Mouse (Mus musculus) layer of hippocampus, adult 2 months (tissue): ENCODE measurements around the gene Aqp3. TPM values are rescaled to one million over a fixed set of nuclear protein-coding genes. Genes with fewer than 3 reads are reported as not detected.
A peak's percentile ranks its signal among the peaks of the same experiment; 100 is the strongest.

Experiments used
- DNase-seq, 2 experiments: peaks; one replicate each; pipeline ENCODE4 v3.0.0; 2022; ENCODE audit warnings: low spot score in 2 of 2
- H3K27ac ChIP-seq: fragments of 200-600 bp; 2 replicates; pipeline ENCODE4 v1.8.1; 2022
- H3K4me3 ChIP-seq: fragments of 200-600 bp; 2 replicates; pipeline ENCODE4 v1.8.1; 2022; ENCODE audit warnings: mild to moderate bottlenecking
- CTCF ChIP-seq: fragments of 200-600 bp; conservative IDR thresholded peaks from 2 replicates; pipeline ENCODE4 v1.8.1; 2022; ENCODE audit warnings: antibody characterized with exemption, mild to moderate bottlenecking, moderate library complexity
- long read RNA-seq, 2 experiments: library from polyadenylated mRNA; stranded (forward); transcript quantifications; one replicate each; pipeline ENCODE4 v2.0.0; 2021; ENCODE audit warnings: borderline mapping rate in 2 of 2
- total RNA-seq, 2 experiments: library from RNA; stranded (reverse); gene quantifications; 2 replicates each; pipeline ENCODE4 v1.2.3; 2021

The Aqp3 gene
- total RNA-seq: not detected
- long read RNA-seq, experiment 1: 0 reads
- long read RNA-seq, experiment 2: 0 reads

DNA sequence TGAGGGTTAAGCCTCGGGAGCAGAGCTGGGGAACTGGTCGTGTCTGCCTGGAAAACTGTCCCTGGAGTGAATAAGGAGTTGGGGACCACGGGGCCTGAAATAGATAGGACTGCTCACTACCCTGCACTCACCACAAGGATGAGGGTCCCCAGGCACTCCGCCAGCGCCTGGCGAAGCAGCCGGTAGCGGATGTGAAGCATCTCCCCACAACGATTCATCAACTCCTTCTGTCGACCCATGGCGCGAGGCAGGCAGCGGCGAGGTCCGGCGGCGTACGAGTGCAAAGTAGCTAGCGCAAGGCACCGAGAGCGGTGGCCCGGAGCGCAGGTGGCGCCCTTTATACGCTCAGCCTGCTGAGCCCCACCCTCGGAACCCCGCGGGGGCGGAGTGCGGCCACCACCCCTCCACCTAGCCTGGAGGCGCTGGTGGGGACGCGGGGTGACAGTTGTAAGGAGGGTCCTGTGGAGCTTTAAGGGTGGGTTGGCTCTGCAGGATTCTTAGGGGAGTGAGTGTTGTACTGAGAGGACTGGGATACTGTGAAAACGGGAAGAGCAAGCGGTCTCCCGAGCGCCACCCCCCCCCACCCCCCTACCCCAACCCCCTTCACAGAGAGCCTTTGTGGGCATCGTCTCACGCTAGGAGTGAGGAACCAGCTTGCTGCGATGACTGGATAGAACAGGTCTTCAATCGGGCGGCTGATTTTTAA lies at the start of gene Aqp3:
Aqp3 (minus strand) TSS at position 313 of the 706 bp plus-strand sequence.
- Histone ChIP-seq H3K27ac (no peak within 1 kb of the TSS), H3K4me3 (peak within 1 kb of the TSS; percentile 51)
- no peak for TF ChIP-seq CTCF
- DNase-seq: no peak

- no peak for TF ChIP-seq CTCF
- H3K4me3 ChIP-seq: no peak overlapping the region
- no peak overlapping the region for H3K27ac ChIP-seq
- no peak for DNase-seq
Observed at GRCm38 (mm10) chr4:41142601-41143000, 44.6 kb upstream of the Aqp3 start.

GRCm38 (mm10) chr4:41140174-41140875 lies 42.3 kb upstream of the Aqp3 start:
- no peak for DNase-seq
- H3K27ac ChIP-seq: no peak overlapping the region
- H3K4me3 ChIP-seq: no peak overlapping the region
- no peak for TF ChIP-seq CTCF

DNA sequence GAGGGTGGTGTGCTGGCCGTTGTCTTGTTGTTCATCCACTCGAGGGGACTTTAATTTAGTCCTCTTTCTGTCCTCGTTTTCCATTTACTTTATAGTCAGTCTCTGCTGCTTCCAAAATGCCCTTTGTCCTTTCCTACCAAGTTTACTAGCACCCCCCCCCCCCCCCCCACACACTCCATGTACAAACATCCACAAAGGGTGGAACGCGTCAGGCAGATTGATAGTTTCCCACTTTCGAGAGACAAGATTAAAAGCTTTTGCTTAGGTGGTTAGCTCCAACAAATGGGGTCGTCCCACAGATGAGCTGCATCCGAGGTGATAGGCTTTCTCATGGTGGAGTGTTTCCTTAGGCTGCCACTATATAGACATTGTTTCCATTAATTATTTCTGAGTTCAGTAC lies 38.8 kb upstream of the Aqp3 start:
- peak overlapping the region; percentile 96 for H3K27ac ChIP-seq
- no peak for DNase-seq
- peak overlapping the region; percentile 82 for H3K4me3 ChIP-seq
- TF ChIP-seq CTCF: no peak

- DNase-seq: no peak
- no peak for TF ChIP-seq CTCF
- H3K27ac ChIP-seq: peak overlapping the region; percentile 96
- peak overlapping the region; percentile 82 for H3K4me3 ChIP-seq
Observed at GRCm38 (mm10) chr4:41136454-41136805, 38.4 kb upstream of the Aqp3 start.

GRCm38 (mm10) chr4:41135711-41136453 lies 37.9 kb upstream of the Aqp3 start, which contains the start of gene Ube2r2:
TSS of gene Ube2r2 (plus strand) at chr4:41135743.
- peak in 1 of 2 experiments; percentile 26 for DNase-seq
- Histone ChIP-seq H3K27ac (peak within 1 kb of the TSS; percentile 96), H3K4me3 (peak within 1 kb of the TSS; percentile 82)
- peak; percentile 29; the same call in 1 of the 2 replicates for TF ChIP-seq CTCF

- Histone ChIP-seq H3K4me3 (peak overlapping the region; percentile 82), H3K27ac (peak overlapping the region; percentile 96)
- DNase-seq: peak; percentile 52 to 55
- TF ChIP-seq CTCF: no peak
Observed at GRCm38 (mm10) chr4:41134935-41135710, 37.1 kb upstream of the Aqp3 start.

GRCm38 (mm10) chr4:41133529-41134291 lies 35.7 kb upstream of the Aqp3 start:
- no peak for TF ChIP-seq CTCF
- H3K27ac ChIP-seq: no peak overlapping the region
- no peak overlapping the region for H3K4me3 ChIP-seq
- no peak for DNase-seq

DNA sequence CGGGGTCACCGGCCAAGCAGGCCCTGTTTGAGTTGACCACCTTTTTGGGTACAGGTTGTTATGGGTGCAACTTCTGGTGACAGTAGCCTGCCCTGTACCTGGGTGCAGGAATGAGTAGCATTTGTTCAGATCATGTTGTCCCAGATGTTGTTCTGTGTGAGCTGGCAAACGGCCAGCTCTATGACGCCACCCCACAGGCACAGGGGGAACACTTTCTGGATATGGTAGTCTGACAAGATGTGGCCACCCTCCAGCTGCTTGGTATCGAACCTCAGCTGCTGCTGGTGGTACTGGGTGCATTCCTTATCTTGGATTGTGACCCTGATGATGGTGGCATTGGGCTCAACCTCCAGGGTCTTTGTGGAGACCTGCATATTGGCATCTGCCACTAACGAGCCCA lies 34.5 kb upstream of the Aqp3 start:
- TF ChIP-seq CTCF: no peak
- Histone ChIP-seq H3K4me3 (no peak overlapping the region), H3K27ac (no peak overlapping the region)
- no peak for DNase-seq

- no peak for TF ChIP-seq CTCF
- Histone ChIP-seq H3K4me3 (no peak overlapping the region), H3K27ac (no peak overlapping the region)
- DNase-seq: no peak
Observed at GRCm38 (mm10) chr4:41129836-41130235, 31.9 kb upstream of the Aqp3 start.

- H3K4me3 ChIP-seq: no peak overlapping the region
- DNase-seq: peak in 1 of 2 experiments; percentile 64
- no peak overlapping the region for H3K27ac ChIP-seq
- TF ChIP-seq CTCF: peak; percentile 87
Observed at GRCm38 (mm10) chr4:41129406-41129805, 31.4 kb upstream of the Aqp3 start.
